Mouse (Mus musculus) ovary, adult 18-20 months (tissue): Measurements from ENCODE around the gene Krtap19-3.

Experiments used
- DNase-seq: peaks from one replicate; pipeline ENCODE4 v3.0.0; 2022; ENCODE audit warnings: low spot score, mixed read lengths

The Krtap19-3 gene

GRCm38 (mm10) chr16:88877938-88878337 lies at the start of gene Krtap19-3:
Gene Krtap19-3 (minus strand): TSS chr16:88878038.
- no peak for DNase-seq

- no peak for DNase-seq
Observed at GRCm38 (mm10) chr16:88896357-88896756, 18.5 kb upstream of the Krtap19-3 start, which contains the start of gene Krtap19-5. Gene Krtap19-5 (minus strand): TSS chr16:88896457.

GRCm38 (mm10) chr16:88886870-88887269 lies 9.0 kb upstream of the Krtap19-3 start:
- DNase-seq = no peak

GRCm38 (mm10) chr16:88884989-88885388 lies 7.2 kb upstream of the Krtap19-3 start, which contains the start of gene Krtap19-4:
Gene Krtap19-4 (minus strand): TSS chr16:88885089.
- DNase-seq = no peak

- DNase-seq = no peak
Observed at GRCm38 (mm10) chr16:88874169-88874568, 3.7 kb downstream of the Krtap19-3 start, which contains the start of gene Krtap19-2. Gene Krtap19-2 (minus strand): TSS chr16:88874269.

GRCm38 (mm10) chr16:88869311-88869710 lies 8.5 kb downstream of the Krtap19-3 start, which contains the start of gene Krtap19-1:
Gene Krtap19-1 (minus strand): TSS chr16:88869411.
- no peak for DNase-seq

- DNase-seq = no peak
Observed at GRCm38 (mm10) chr16:88864887-88865407, 12.9 kb downstream of the Krtap19-3 start.

- DNase-seq = no peak
Observed at GRCm38 (mm10) chr16:88851450-88851849, 26.4 kb downstream of the Krtap19-3 start.

GRCm38 (mm10) chr16:88848558-88848957 lies 29.3 kb downstream of the Krtap19-3 start:
- DNase-seq = no peak

- DNase-seq = no peak
Observed at GRCm38 (mm10) chr16:88847363-88847762, 30.5 kb downstream of the Krtap19-3 start.
